Mouse (Mus musculus): ENCODE results near the gene Crcp. TPM values are rescaled to one million over a fixed set of nuclear protein-coding genes. Genes with fewer than 3 reads are reported as not detected.

The Crcp gene
- 10 to 100 TPM; 27.7 to 34.4 TPM for total RNA-seq (2021)
- long read RNA-seq, experiment 1, transcript Crcp-201 (6 exons, 1,492 nt): major isoform, 42 of 59 reads
- long read RNA-seq, experiment 1, transcript Crcp-202 (6 exons, 669 nt): minor isoform, 6 of 59 reads
- long read RNA-seq, experiment 1, partial matches to known transcripts: 3 of 59 reads
- long read RNA-seq, experiment 1, other reads (novel, unspliced or antisense): 7 of 59 reads
- long read RNA-seq, experiment 2, transcript Crcp-201 (6 exons, 1,492 nt): major isoform, 24 of 30 reads
- long read RNA-seq, experiment 2, partial matches to known transcripts: 0 of 30 reads
- long read RNA-seq, experiment 2, other reads (novel, unspliced or antisense): 2 of 30 reads

GRCm38 (mm10) chr5:130029142-130029897, at the start of gene Crcp, which contains the start of gene Asl:
Gene Crcp, plus strand, starts transcription at chr5:130029290.
Gene Asl, minus strand, starts transcription at chr5:130029247.
- DNase-seq: peak; percentile 93

DNA sequence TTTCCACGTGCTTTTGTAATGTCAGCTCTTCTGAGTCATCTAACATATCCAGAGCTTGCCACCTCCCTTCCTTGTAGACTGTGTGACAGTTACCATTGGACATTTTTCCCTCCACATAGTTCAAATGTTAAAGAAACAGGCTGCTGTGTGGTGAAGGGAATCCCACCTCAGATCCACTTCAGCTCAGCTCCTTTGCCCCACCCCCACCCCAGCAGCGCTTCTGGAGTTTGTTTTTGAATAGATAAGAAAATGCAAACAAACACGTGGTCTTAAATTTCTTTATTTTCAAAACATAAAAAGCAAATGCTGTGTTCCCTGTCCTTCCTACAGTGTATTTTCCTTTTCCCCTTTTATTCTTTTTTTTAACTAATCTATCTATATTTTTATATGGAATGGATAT, 48.9 kb upstream of the Crcp start:
- DNase-seq: no peak

- peak; percentile 59 for DNase-seq
Observed at GRCm38 (mm10) chr5:129989376-129989775, 39.7 kb upstream of the Crcp start.

- no peak for DNase-seq
Observed at GRCm38 (mm10) chr5:129991898-129992297, 37.2 kb upstream of the Crcp start.

GRCm38 (mm10) chr5:129993374-129993773, 35.7 kb upstream of the Crcp start:
- no peak for DNase-seq

DNA sequence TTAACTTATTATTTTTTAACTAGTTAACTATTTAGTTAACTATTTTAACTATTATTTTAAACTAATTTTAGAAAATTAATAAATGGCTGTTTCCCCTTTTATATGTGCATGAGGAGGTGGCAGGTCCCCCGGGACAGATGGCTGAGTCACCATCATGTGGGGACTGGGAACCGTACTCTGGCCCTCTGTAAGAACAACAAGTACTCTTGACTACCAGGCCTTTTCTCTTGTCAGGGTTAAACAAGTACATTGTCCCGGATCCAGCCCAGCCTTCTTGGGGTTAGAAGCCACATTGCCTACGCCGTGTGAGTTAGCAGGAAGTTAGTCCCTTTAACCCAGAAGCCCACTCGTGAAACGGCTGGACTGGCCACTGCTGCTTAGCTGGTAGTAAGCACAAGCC, 34.1 kb upstream of the Crcp start:
- DNase-seq: no peak

- no peak for DNase-seq
Observed at GRCm38 (mm10) chr5:129997700-129998099, 31.4 kb upstream of the Crcp start.

DNA sequence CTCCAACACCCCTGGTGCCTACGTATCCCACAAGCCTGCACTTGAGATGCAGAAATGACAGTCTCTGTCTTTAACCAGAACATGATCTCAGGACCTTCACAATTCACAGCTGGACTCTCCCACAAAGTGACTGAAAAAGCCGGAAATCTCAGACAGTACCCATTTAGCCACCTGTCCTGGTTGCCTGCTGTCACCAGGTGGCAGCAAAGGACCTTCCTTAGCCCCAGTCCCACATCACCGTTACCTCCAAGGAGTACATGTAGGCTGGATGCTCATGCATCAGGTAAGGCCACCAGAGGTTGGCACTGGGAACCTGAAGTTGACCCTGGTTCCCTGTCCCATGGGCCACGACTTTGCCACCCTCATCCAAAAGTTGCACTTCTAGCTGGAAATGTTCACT, 30.0 kb upstream of the Crcp start:
- peak; percentile 70 for DNase-seq

DNA sequence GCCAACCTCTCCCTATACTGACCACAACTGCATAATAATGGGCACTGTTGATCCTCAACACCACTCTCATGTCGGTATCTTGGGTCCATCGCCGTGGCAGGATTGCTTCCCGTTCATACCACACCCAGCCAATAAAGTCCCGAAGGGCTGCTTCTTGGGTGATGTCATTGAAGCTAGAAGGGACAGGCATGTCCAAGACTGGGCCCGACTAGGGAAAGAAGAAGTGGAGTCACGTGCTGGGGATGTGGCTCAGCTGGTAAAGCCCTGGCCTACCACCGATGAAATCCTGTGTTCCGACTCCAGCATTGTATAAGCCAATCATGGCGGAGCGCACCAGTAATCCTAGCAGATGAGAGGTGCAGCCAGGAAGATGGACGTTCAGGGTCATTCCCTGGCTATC, 28.4 kb upstream of the Crcp start:
- no peak for DNase-seq

- no peak for DNase-seq
Observed at GRCm38 (mm10) chr5:130001356-130001987, 27.6 kb upstream of the Crcp start.

GRCm38 (mm10) chr5:130002301-130003146, 26.6 kb upstream of the Crcp start, which contains the start of gene Gusb:
Gene Gusb, minus strand, starts transcription at chr5:130003049.
- peak; percentile 89 for DNase-seq

DNA sequence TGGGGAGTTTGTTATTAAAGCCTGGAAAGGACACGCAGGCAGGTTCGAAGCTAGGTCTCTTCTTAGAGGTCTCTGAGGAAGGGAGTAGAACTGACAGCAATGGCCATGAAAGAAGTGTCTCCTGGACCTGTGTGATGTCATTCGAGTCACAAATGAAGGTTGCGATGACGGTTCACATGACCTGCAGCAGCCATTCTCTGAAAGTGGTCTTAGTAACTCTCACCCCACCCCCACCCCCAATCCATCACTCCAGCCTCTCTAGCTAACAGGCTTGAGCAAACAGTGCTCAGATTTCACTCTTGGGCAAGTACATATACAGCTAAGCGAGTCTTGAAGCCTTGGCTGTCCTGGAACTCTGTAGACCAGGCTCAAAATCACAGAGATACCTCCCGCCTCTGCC, 25.9 kb upstream of the Crcp start:
- DNase-seq: no peak

- no peak for DNase-seq
Observed at GRCm38 (mm10) chr5:130007344-130007743, 21.7 kb upstream of the Crcp start.

GRCm38 (mm10) chr5:130008034-130008590, 21.0 kb upstream of the Crcp start:
- DNase-seq: no peak

DNA sequence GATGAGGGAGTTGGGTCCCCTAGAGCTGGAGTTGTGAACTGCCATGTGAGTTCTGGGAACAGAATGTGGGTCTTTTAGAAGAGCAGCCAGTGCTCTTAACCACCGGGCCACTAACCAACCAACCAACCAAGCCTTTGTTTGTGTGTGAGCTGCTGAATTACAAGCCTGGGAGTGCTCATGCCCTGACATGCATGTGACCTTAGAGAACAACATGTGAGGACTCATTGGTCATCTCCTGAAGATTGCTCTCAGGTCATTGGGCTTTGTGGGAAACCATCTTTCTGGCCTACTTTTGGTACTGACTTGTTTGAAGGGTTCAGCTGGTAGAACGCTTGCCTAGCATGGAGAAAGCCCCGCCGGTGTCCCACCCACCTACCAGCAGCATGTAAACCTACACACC, 19.3 kb upstream of the Crcp start:
- DNase-seq: no peak

DNA sequence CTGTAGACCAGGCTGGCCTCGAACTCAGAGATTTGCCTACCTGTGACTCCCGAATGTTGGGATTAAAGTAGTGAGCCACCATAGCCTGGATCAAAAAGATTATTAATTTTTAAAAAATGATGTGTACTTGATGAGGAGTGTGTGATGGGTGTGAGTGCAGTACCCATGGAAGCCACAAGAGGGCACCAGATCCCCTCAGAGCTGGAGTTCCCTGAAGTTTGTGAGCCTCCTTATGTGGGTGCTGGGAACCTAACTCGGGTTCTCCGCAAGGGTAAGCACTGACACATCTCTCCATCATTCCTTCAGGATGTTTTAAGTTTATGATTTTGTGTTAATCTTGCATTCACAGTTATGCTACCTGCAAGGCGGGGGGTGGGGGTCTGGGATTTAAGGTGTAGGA, 18.1 kb upstream of the Crcp start:
- no peak for DNase-seq

GRCm38 (mm10) chr5:130015104-130015503, 14.0 kb upstream of the Crcp start:
- no peak for DNase-seq

DNA sequence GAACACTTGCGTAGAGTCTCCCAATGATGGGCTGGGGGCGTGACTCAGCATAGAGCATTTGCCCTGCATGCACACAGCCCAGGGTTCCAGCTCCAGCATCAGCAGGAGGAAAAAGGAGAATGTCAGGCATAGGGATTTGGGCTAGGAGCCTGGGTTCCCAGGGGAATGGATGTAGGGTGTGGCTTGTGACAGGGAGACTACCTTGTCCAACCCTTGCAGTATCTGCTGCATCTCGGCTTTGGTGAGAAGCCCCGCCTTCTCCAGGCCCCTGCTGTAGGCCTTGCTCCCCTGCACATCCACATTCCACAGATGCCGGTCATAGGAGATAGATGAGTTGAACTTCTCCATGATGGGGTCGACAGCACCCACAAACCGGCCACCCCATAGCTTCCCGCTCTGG, 9.6 kb upstream of the Crcp start:
- DNase-seq: no peak

DNA sequence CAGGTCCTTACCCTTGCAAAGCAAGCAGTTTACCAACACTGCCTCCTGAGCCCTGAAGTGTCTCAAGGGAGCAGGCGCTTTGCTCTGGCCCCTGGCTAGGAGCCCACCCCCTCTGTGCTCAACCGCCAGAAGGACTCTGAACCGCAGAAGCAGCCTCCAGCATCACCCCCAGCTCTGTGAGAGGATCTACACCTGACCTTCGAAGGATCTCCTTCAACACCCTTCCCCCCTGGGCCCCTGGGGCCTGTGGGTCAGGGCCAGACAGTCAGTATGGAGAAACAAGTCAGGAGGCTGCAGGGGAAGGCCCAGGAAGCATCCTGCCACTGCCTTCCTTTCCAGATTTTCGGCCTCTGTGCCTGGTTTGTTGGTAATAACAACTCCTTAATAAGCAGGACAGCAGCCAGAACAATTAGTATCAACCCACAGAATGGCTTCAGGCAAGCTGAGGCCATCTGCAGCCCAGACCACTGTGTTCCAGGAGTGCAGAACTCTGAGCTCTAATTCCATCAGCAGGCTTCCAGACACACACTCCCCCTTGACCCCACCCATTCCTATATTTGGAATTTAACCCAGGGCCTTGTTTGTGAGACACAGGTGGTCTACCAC, 7.6 kb upstream of the Crcp start:
- no peak for DNase-seq

DNA sequence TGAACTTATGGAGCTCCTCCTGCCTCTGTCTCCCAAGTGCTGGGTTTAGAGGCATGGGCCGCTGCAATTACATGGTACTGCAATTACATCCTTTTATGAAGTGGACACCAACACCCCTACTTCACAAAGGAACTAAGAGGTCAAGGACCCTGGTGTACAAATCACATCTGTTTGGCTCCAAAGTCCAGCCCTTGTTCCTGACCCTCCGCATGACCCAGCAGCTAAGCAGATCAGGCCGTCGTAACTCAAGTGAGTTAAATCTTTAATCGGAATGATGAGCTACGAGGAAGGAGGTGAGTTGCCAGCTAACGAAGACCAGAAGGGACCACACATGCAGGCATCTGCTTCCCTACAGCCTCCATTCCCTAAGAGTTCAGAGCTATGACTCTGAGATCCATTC, 6.7 kb upstream of the Crcp start:
- DNase-seq: no peak

- no peak for DNase-seq
Observed at GRCm38 (mm10) chr5:130023067-130023766, 5.9 kb upstream of the Crcp start.
